ENCODE assay signal across 14 mouse cellular contexts in genomic region chr7:107573856-107574255, GRCm38 (mm10). TPM values are rescaled to one million over a fixed set of nuclear protein-coding genes. Genes with fewer than 3 reads are reported as not detected.
DNase-seq lines count a peak whose midpoint lies in the region; ATAC-seq and TF ChIP-seq lines count a peak whose summit lies in the region.
"Had no signal": no experiment of that assay in that cellular context is flagged by ENCODE, and none has a peak within 500 bp of the region (broad histone marks: within the 10 kb centered on the region; RNA-seq: fewer than 3 reads in every experiment).

No protein-coding gene starts in this region.

- no peak for ATAC-seq in kidney, embryonic 15.5 days (replicated peaks; ENCODE audit: low FRiP score)
- ATAC-seq: forebrain, postnatal 0 days had no signal

- no peaks in the 10 kb centered on the region for H3K27me3 ChIP-seq in kidney, embryonic 15.5 days
- no peaks in the 10 kb centered on the region for H3K27me3 ChIP-seq in thymus, adult 2 months (ENCODE audit: control insufficient read depth, insufficient read depth, low read length)
- H3K27me3 ChIP-seq: liver, embryonic 13.5 days had no signal

- TF ChIP-seq POLR2A in thymus, adult 2 months (IDR thresholded peaks at IDR 0.05; ENCODE audit: control insufficient read depth, extremely low read depth, insufficient read depth, low read length, poor library complexity) = no peak
- no peak for TF ChIP-seq POLR2A in bone marrow, adult 2 months (IDR thresholded peaks at IDR 0.05; ENCODE audit: borderline replicate concordance, control insufficient read depth, low read depth, low read length)

- 0 out of 2 replicates have a peak, but pooled peaks cover 4% of the 10 kb centered on the region for H3K4me1 ChIP-seq in kidney, embryonic 15.5 days
- H3K4me1 ChIP-seq in thymus, adult 2 months (replicated peaks; ENCODE audit: control insufficient read depth, insufficient read depth, low read length) = no peaks in the 10 kb centered on the region
- no peaks in the 10 kb centered on the region for H3K4me1 ChIP-seq in bone marrow, adult 2 months (ENCODE audit: control insufficient read depth, insufficient read depth, low read length)
- H3K4me1 ChIP-seq: hindbrain, embryonic 10.5 days; liver, embryonic 13.5 days; midbrain, embryonic 10.5 days had no signal

- H3K36me3 ChIP-seq in kidney, embryonic 15.5 days = peaks cover 21% of the 10 kb centered on the region
- no peaks in the 10 kb centered on the region for H3K36me3 ChIP-seq in thymus, adult 2 months (ENCODE audit: control insufficient read depth, insufficient read depth, low read length)
- H3K36me3 ChIP-seq: hindbrain, embryonic 10.5 days; liver, embryonic 13.5 days; midbrain, embryonic 10.5 days had no signal

- H3K9ac ChIP-seq in kidney, embryonic 15.5 days = no peak overlapping the region
- H3K9ac ChIP-seq: forebrain, postnatal 0 days; liver, embryonic 13.5 days had no signal

- no peak overlapping the region; the same call in 1 of the 2 replicates for H3K27ac ChIP-seq in kidney, embryonic 15.5 days
- no peak overlapping the region for H3K27ac ChIP-seq in thymus, adult 2 months (ENCODE audit: control insufficient read depth, insufficient read depth, low read length)
- no peak overlapping the region for H3K27ac ChIP-seq in bone marrow, adult 2 months (ENCODE audit: control insufficient read depth, insufficient read depth, low read depth, low read length, poor library complexity)
- H3K27ac ChIP-seq: hindbrain, embryonic 10.5 days; liver, embryonic 13.5 days; midbrain, embryonic 10.5 days had no signal

- DNase-seq in kidney, postnatal 10 days = peak; percentile 10
- peak; percentile 8 for DNase-seq in thymus, postnatal 0 days (ENCODE audit: low spot score)
- DNase-seq in thymus, adult 2 months = no peak
- DNase-seq in left cerebral cortex, postnatal 14 days (ENCODE audit: low spot score in 2 of 2) = no peak
- no peak for DNase-seq in cerebellum, postnatal 4 days (ENCODE audit: low spot score in 2 of 2)
- DNase-seq: cerebellum, postnatal 25 days; forebrain, postnatal 0 days; liver, embryonic 13.5 days had no signal

- no peak overlapping the region for H3K4me2 ChIP-seq in kidney, embryonic 15.5 days
- H3K4me2 ChIP-seq: liver, embryonic 13.5 days had no signal

- no peak for TF ChIP-seq CTCF in thymus, adult 2 months (IDR thresholded peaks at IDR 0.05; ENCODE audit: borderline replicate concordance, control insufficient read depth, extremely low read depth, insufficient read depth, low read length, poor library complexity)
- peak; percentile 34; the same call in 1 of the 2 replicates for TF ChIP-seq CTCF in bone marrow, adult 2 months (IDR thresholded peaks at IDR 0.05; ENCODE audit: control insufficient read depth, insufficient read depth, low read length)

- H3K4me3 ChIP-seq in kidney, embryonic 15.5 days (replicated peaks) = no peak overlapping the region
- H3K4me3 ChIP-seq in thymus, adult 2 months (ENCODE audit: control insufficient read depth, insufficient read depth, low read length) = no peak overlapping the region
- no peak overlapping the region for H3K4me3 ChIP-seq in bone marrow, adult 2 months (replicated peaks; ENCODE audit: control insufficient read depth, low read depth, low read length)
- H3K4me3 ChIP-seq: hindbrain, embryonic 10.5 days; liver, embryonic 13.5 days; midbrain, embryonic 10.5 days had no signal

- 86% methylated on average over 2 of the region's 2 CpGs for WGBS in kidney, embryonic 15.5 days
- WGBS in thymus, adult 2 months = 86% methylated on average over 2 of the region's 2 CpGs
- WGBS in bone marrow, adult 2 months = 67% methylated on average over 2 of the region's 2 CpGs

- intact Hi-C loops in left cerebral cortex, postnatal 14 days (cut with DNase I) = no loop called here

- H3K9me3 ChIP-seq in kidney, embryonic 15.5 days (replicated peaks) = no peaks in the 10 kb centered on the region
- H3K9me3 ChIP-seq: hindbrain, embryonic 10.5 days; liver, embryonic 13.5 days; midbrain, embryonic 10.5 days had no signal

RNA-seq across cellular contexts. Expression of gene Olfml1, which starts 6.6 kb away (rescaled TPM):
- 24.1 and 26.1 TPM in 2 replicates for polyA plus RNA-seq in kidney, embryonic 15.5 days (2015; fragmentation: Nextera tagmentation; extraction: Ambion mirVana)
- 12.7 and 14.3 TPM in 2 replicates for polyA plus RNA-seq in thymus, postnatal 0 days (2015; fragmentation: Nextera tagmentation; extraction: Ambion mirVana)
- 2.7 and 4.2 TPM in 2 replicates for polyA plus RNA-seq in thymus, adult 2 months (2012; rRNA removed)
- polyA plus RNA-seq in bone marrow, adult 2 months (2011; ENCODE audit: insufficient read depth, insufficient read length, low replicate concordance, missing spikeins) = not detected in 2 replicates
- 1 to 10 TPM; 5.9 to 6.4 TPM for total RNA-seq in left cerebral cortex, postnatal 14 days (2021)

RNA-seq across cellular contexts. Expression of gene Ppfibp2, which starts 21.2 kb away (rescaled TPM):
- 5.6 and 6.2 TPM in 2 replicates for polyA plus RNA-seq in kidney, embryonic 15.5 days (2015; fragmentation: Nextera tagmentation; extraction: Ambion mirVana)
- 2.4 and 3.0 TPM in 2 replicates for polyA plus RNA-seq in thymus, postnatal 0 days (2015; fragmentation: Nextera tagmentation; extraction: Ambion mirVana)
- 3.9 and 5.6 TPM in 2 replicates for polyA plus RNA-seq in thymus, adult 2 months (2012; rRNA removed)
- polyA plus RNA-seq in bone marrow, adult 2 months (2011; ENCODE audit: insufficient read depth, insufficient read length, low replicate concordance, missing spikeins) = 2.1 and 3.7 TPM in 2 replicates
- total RNA-seq in left cerebral cortex, postnatal 14 days (2021) = 1 to 10 TPM; 4.0 to 4.5 TPM

RNA-seq across cellular contexts. Expression of gene 5330417H12Rik, which starts 51.1 kb away (rescaled TPM):
- not detected in 2 replicates for polyA plus RNA-seq in kidney, embryonic 15.5 days (2015; fragmentation: Nextera tagmentation; extraction: Ambion mirVana)
- not detected in 2 replicates for polyA plus RNA-seq in thymus, postnatal 0 days (2015; fragmentation: Nextera tagmentation; extraction: Ambion mirVana)
- polyA plus RNA-seq in thymus, adult 2 months (2012; rRNA removed) = not detected in 2 replicates
- not detected in 2 replicates for polyA plus RNA-seq in bone marrow, adult 2 months (2011; ENCODE audit: insufficient read depth, insufficient read length, low replicate concordance, missing spikeins)
- total RNA-seq in left cerebral cortex, postnatal 14 days (2021) = not detected
- total RNA-seq: forebrain, postnatal 0 days had no signal
- polyA plus RNA-seq: forebrain, postnatal 0 days; hindbrain, embryonic 10.5 days; liver, embryonic 13.5 days; midbrain, embryonic 10.5 days; neural tube, embryonic 11.5 days; urinary bladder, adult 2 months had no signal

Comparison
In these comparisons a context has a peak if more than half of its experiments do, and no peak if none do; other contexts are left out.
1. DNase-seq: peak in kidney, postnatal 10 days (single experiment) and thymus, postnatal 0 days (single experiment); none in thymus, adult 2 months (single experiment), left cerebral cortex, postnatal 14 days (0 of 2) and cerebellum, postnatal 4 days (0 of 2).